Mouse (Mus musculus) hindbrain, embryonic 16.5 days (tissue): Measurements from ENCODE around the gene Ube4b. TPM values are rescaled to one million over a fixed set of nuclear protein-coding genes. Genes with fewer than 3 reads are reported as not detected.

ENCODE experiments used
- ATAC-seq: fragments of 200-750 bp; cut with Nextera tagmentation; 2 replicates; pipeline ENCODE4 v1.8.0; 2017; ENCODE audit warnings: moderate TSS enrichment, moderate library complexity
- H3K27ac ChIP-seq: fragments of 300-500 bp; sonication (generic); 2 replicates; pipeline ENCODE4 v1.5.1; 2014; ENCODE audit warnings: low read depth, mild to moderate bottlenecking, control low read depth, low read length, moderate library complexity
- H3K27me3 ChIP-seq: fragments of 300-500 bp; sonication (generic); replicated peaks from 2 replicates; pipeline ENCODE4 v1.6.1; 2014; ENCODE audit warnings: low read length; ENCODE audit not compliant: control insufficient read depth, insufficient read depth
- H3K36me3 ChIP-seq: fragments of 300-500 bp; sonication (generic); 2 replicates; pipeline ENCODE4 v1.6.1; 2014; ENCODE audit warnings: mild to moderate bottlenecking, low read length, moderate library complexity, mixed read lengths; ENCODE audit not compliant: control insufficient read depth, insufficient read depth
- H3K4me1 ChIP-seq: fragments of 300-500 bp; sonication (generic); 2 replicates; pipeline ENCODE4 v1.6.1; 2014; ENCODE audit warnings: low read depth, low read length; ENCODE audit not compliant: control insufficient read depth, insufficient read depth
- H3K4me2 ChIP-seq: fragments of 300-500 bp; sonication (generic); 2 replicates; pipeline ENCODE4 v1.6.1; 2014; ENCODE audit warnings: mild to moderate bottlenecking, low read length, control low read depth, moderate library complexity
- H3K4me3 ChIP-seq: fragments of 300-500 bp; sonication (generic); 2 replicates; pipeline ENCODE4 v1.5.1; 2014; ENCODE audit warnings: mild to moderate bottlenecking, low read length, control low read depth, moderate library complexity
- H3K9ac ChIP-seq: fragments of 300-500 bp; sonication (generic); 2 replicates; pipeline ENCODE4 v1.6.1; 2014; ENCODE audit warnings: low read depth, mild to moderate bottlenecking, control low read depth, low read length, moderate library complexity
- H3K9me3 ChIP-seq: fragments of 300-500 bp; sonication (generic); 2 replicates; pipeline ENCODE4 v1.6.1; 2014; ENCODE audit warnings: mild to moderate bottlenecking, low read length, moderate library complexity; ENCODE audit not compliant: control insufficient read depth
- WGBS: fragments of 180-500 bp; shearing (Covaris S2); extraction: QIAGEN DNeasy Blood & Tissue Kit; methylation state at CpG from one replicate; pipeline ENCODE4 v1.1.7; 2014; 5-methylcytosine and 5-hydroxymethylcytosine counted together
- polyA plus RNA-seq: library from polyadenylated mRNA; unstranded; fragments of >200 nt; fragmentation: Nextera tagmentation; extraction: Ambion mirVana; gene quantifications from 2 replicates; pipeline ENCODE4 v1.2.1, GENCODE M21; 2015

Gene Ube4b
- polyA plus RNA-seq, 1 experiment from 2014 or later, result 47.4 TPM

GRCm38 (mm10) chr4:149302751-149303150, 123.8 kb downstream of the Ube4b start:
- Histone ChIP-seq H3K9me3 (no peaks in the 10 kb centered on the region), H3K4me1 (peaks cover 46% of the 10 kb centered on the region), H3K27ac (no peak overlapping the region), H3K27me3 (no peaks in the 10 kb centered on the region), H3K4me2 (peak overlapping the region; percentile 36; the same call in 1 of the 2 replicates), H3K36me3 (no peaks in the 10 kb centered on the region), H3K4me3 (no peak overlapping the region), H3K9ac (no peak overlapping the region)
- ATAC-seq, result no peak
- 74% methylated on average over 5 of the region's 5 CpGs for WGBS

- WGBS, result 49% methylated on average over 3 of the region's 3 CpGs
Measured at GRCm38 (mm10) chr4:149302136-149302535, 124.4 kb downstream of the Ube4b start.

GRCm38 (mm10) chr4:149296501-149296900, 130.0 kb downstream of the Ube4b start:
- no peak overlapping the region for H3K4me3 ChIP-seq
- H3K36me3 ChIP-seq, result no peaks in the 10 kb centered on the region
- peaks cover 20% of the 10 kb centered on the region for H3K4me1 ChIP-seq
- H3K27ac ChIP-seq, result no peak overlapping the region
- no peak overlapping the region for H3K9ac ChIP-seq
- no peak overlapping the region for H3K4me2 ChIP-seq
- WGBS, result 98% methylated on average over 2 of the region's 2 CpGs
- no peaks in the 10 kb centered on the region for H3K9me3 ChIP-seq
- no peak for ATAC-seq
- H3K27me3 ChIP-seq, result no peaks in the 10 kb centered on the region

More at GRCm38 (mm10) chr4:149302136-149302535, 124.4 kb downstream of the Ube4b start:
- no peaks in the 10 kb centered on the region for H3K36me3 ChIP-seq
- H3K27me3 ChIP-seq, result no peaks in the 10 kb centered on the region
- no peak overlapping the region for H3K9ac ChIP-seq
- no peak for ATAC-seq
- H3K27ac ChIP-seq, result no peak overlapping the region
- H3K4me1 ChIP-seq, result peaks cover 50% of the 10 kb centered on the region
- no peaks in the 10 kb centered on the region for H3K9me3 ChIP-seq
- H3K4me3 ChIP-seq, result no peak overlapping the region
- 0 out of 2 replicates have a peak overlapping the region, but pooled peaks have one; percentile 10 for H3K4me2 ChIP-seq

GRCm38 (mm10) chr4:149292984-149293383, 133.6 kb downstream of the Ube4b start:
- Histone ChIP-seq H3K4me3 (no peak overlapping the region), H3K4me2 (no peak overlapping the region), H3K27ac (no peak overlapping the region), H3K9ac (no peak overlapping the region), H3K27me3 (no peaks in the 10 kb centered on the region), H3K36me3 (0 out of 2 replicates have a peak, but pooled peaks cover 7% of the 10 kb centered on the region), H3K9me3 (no peaks in the 10 kb centered on the region), H3K4me1 (peaks cover 13% of the 10 kb centered on the region)
- WGBS, result 79% methylated on average over 5 of the region's 5 CpGs
- peak; percentile 58; the same call in 1 of the 2 replicates for ATAC-seq

- Histone ChIP-seq H3K9ac (no peak overlapping the region), H3K27ac (no peak overlapping the region), H3K4me2 (no peak overlapping the region), H3K27me3 (no peaks in the 10 kb centered on the region), H3K4me1 (peaks cover 8% of the 10 kb centered on the region), H3K36me3 (0 out of 2 replicates have a peak, but pooled peaks cover 7% of the 10 kb centered on the region), H3K9me3 (no peaks in the 10 kb centered on the region), H3K4me3 (no peak overlapping the region)
- WGBS, result 82% methylated on average over 9 of the region's 9 CpGs
- no peak for ATAC-seq
Measured at GRCm38 (mm10) chr4:149291061-149291460, 135.5 kb downstream of the Ube4b start.

GRCm38 (mm10) chr4:149290157-149290750, 136.3 kb downstream of the Ube4b start:
- H3K9me3 ChIP-seq, result no peaks in the 10 kb centered on the region
- H3K4me3 ChIP-seq, result no peak overlapping the region
- H3K36me3 ChIP-seq, result 0 out of 2 replicates have a peak, but pooled peaks cover 7% of the 10 kb centered on the region
- H3K9ac ChIP-seq, result no peak overlapping the region
- WGBS, result 86% methylated on average over 7 of the region's 7 CpGs
- H3K4me1 ChIP-seq, result peaks cover 5% of the 10 kb centered on the region
- no peak overlapping the region for H3K27ac ChIP-seq
- H3K27me3 ChIP-seq, result no peaks in the 10 kb centered on the region
- H3K4me2 ChIP-seq, result no peak overlapping the region
- ATAC-seq, result no peak

GRCm38 (mm10) chr4:149286287-149287137, 140.0 kb downstream of the Ube4b start:
- Histone ChIP-seq H3K27ac (no peak overlapping the region), H3K27me3 (no peaks in the 10 kb centered on the region), H3K9ac (no peak overlapping the region), H3K4me3 (no peak overlapping the region), H3K4me1 (peaks cover 7% of the 10 kb centered on the region; the same call in 1 of the 2 replicates), H3K9me3 (no peaks in the 10 kb centered on the region), H3K36me3 (0 out of 2 replicates have a peak, but pooled peaks cover 7% of the 10 kb centered on the region), H3K4me2 (no peak overlapping the region)
- ATAC-seq, result peak; percentile 43; the same call in 1 of the 2 replicates
- WGBS, result 71% methylated on average over 8 of the region's 8 CpGs

GRCm38 (mm10) chr4:149285691-149286090, 140.9 kb downstream of the Ube4b start:
- H3K4me1 ChIP-seq, result peaks cover 7% of the 10 kb centered on the region; the same call in 1 of the 2 replicates
- no peak overlapping the region for H3K27ac ChIP-seq
- no peaks in the 10 kb centered on the region for H3K27me3 ChIP-seq
- no peak overlapping the region for H3K4me3 ChIP-seq
- H3K9ac ChIP-seq, result no peak overlapping the region
- WGBS, result 80% methylated on average over 1 of the region's 1 CpGs
- ATAC-seq, result no peak
- no peak overlapping the region for H3K4me2 ChIP-seq
- H3K36me3 ChIP-seq, result 0 out of 2 replicates have a peak, but pooled peaks cover 7% of the 10 kb centered on the region
- H3K9me3 ChIP-seq, result no peaks in the 10 kb centered on the region

GRCm38 (mm10) chr4:149283018-149283417, 143.5 kb downstream of the Ube4b start:
- H3K27me3 ChIP-seq, result no peaks in the 10 kb centered on the region
- no peak overlapping the region for H3K4me2 ChIP-seq
- H3K9me3 ChIP-seq, result no peaks in the 10 kb centered on the region
- peaks cover 14% of the 10 kb centered on the region for H3K4me1 ChIP-seq
- H3K27ac ChIP-seq, result no peak overlapping the region
- H3K36me3 ChIP-seq, result no peaks in the 10 kb centered on the region
- ATAC-seq, result no peak
- 92% methylated on average over 3 of the region's 3 CpGs for WGBS
- H3K9ac ChIP-seq, result no peak overlapping the region
- H3K4me3 ChIP-seq, result no peak overlapping the region
